Mouse (Mus musculus) liver, embryonic 11.5 days (tissue): ENCODE measurements around the gene Ufd1. TPM values are rescaled to one million over a fixed set of nuclear protein-coding genes. Genes with fewer than 3 reads are reported as not detected.
"Not testable (repeated sequence)": the region's sequence is repeated elsewhere in the genome, so short reads cannot be mapped to it uniquely, and the experiment has no call there.

Source experiments
- ATAC-seq: fragments of 200-750 bp; cut with Nextera tagmentation; replicated peaks from 2 replicates; pipeline ENCODE4 v1.8.0; 2017; ENCODE audit warnings: moderate number of reproducible peaks, mild to moderate bottlenecking, moderate TSS enrichment, moderate library complexity; ENCODE audit not compliant: low FRiP score
- DNase-seq: peaks from one replicate; pipeline ENCODE4 v3.0.0-alpha.2; 2017; ENCODE audit warnings: low spot score
- H3K27ac ChIP-seq: fragments of 300-500 bp; sonication (generic); 2 replicates; pipeline ENCODE4 v1.5.1; 2014; ENCODE audit warnings: mild to moderate bottlenecking, low read depth, low read length, control low read depth
- H3K27me3 ChIP-seq: fragments of 300-500 bp; sonication (generic); replicated peaks from 2 replicates; pipeline ENCODE4 v1.6.1; 2014; ENCODE audit warnings: low read length, mixed read lengths; ENCODE audit not compliant: control insufficient read depth, insufficient read depth
- H3K36me3 ChIP-seq: fragments of 300-500 bp; sonication (generic); 2 replicates; pipeline ENCODE4 v1.6.1; 2014; ENCODE audit warnings: mild to moderate bottlenecking, low read length, moderate library complexity, mixed read lengths; ENCODE audit not compliant: control insufficient read depth, insufficient read depth
- H3K4me1 ChIP-seq: fragments of 300-500 bp; sonication (generic); replicated peaks from 2 replicates; pipeline ENCODE4 v1.6.1; 2014; ENCODE audit warnings: low read length, mixed read lengths; ENCODE audit not compliant: control insufficient read depth, insufficient read depth
- H3K4me2 ChIP-seq: fragments of 300-500 bp; sonication (generic); 2 replicates; pipeline ENCODE4 v1.6.1; 2014; ENCODE audit warnings: mild to moderate bottlenecking, control low read depth, moderate library complexity
- H3K4me3 ChIP-seq: fragments of 300-500 bp; sonication (generic); 2 replicates; pipeline ENCODE4 v1.5.1; 2014; ENCODE audit warnings: low read depth, low read length, control low read depth
- H3K9ac ChIP-seq: fragments of 300-500 bp; sonication (generic); 2 replicates; pipeline ENCODE4 v1.6.1; 2014; ENCODE audit warnings: low read depth, low read length, control low read depth
- H3K9me3 ChIP-seq: fragments of 300-500 bp; sonication (generic); 2 replicates; pipeline ENCODE4 v1.6.1; 2016; ENCODE audit warnings: low read length, inconsistent platforms, mixed read lengths; ENCODE audit not compliant: control insufficient read depth
- WGBS: fragments of 180-500 bp; shearing (Covaris S2); extraction: QIAGEN DNeasy Blood & Tissue Kit; methylation state at CpG from one replicate; pipeline ENCODE4 v1.1.7; 2014; 5-methylcytosine and 5-hydroxymethylcytosine counted together
- polyA plus RNA-seq: library from polyadenylated mRNA; unstranded; fragments of >200 nt; fragmentation: Nextera tagmentation; extraction: Ambion mirVana; gene quantifications from 2 replicates; pipeline ENCODE4 v1.2.1, GENCODE M21; 2014

Gene Ufd1
- polyA plus RNA-seq, 1 experiment from 2014 or later: 71.1 TPM

DNA sequence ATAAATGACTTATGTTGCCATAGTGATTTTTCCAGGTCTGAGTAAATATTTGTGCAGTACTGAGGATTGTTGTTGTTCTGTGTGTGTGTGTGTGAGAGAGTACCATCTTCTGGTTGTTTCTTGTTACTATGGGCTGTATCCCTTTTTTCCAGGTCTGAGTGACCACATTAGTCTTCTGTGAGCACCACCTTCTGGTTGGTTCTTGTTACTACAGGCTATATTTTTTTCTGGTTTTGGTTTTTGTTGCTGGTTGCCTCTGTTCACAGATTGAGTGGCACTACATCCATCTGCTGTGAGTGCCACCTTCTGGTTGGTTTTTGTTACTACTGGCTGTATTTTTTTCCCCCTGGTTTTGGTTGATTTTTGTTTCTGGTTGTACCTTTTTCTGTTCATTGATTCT, 47.0 kb downstream of the Ufd1 start:
- H3K4me3 ChIP-seq: no peak overlapping the region
- no peak overlapping the region for H3K9ac ChIP-seq
- no peak for DNase-seq
- no peak for ATAC-seq
- H3K27ac ChIP-seq: no peak overlapping the region
- H3K36me3 ChIP-seq: no peaks in the 10 kb centered on the region
- no peaks in the 10 kb centered on the region for H3K27me3 ChIP-seq
- H3K4me1 ChIP-seq: no peaks in the 10 kb centered on the region
- H3K9me3 ChIP-seq: peaks cover 6% of the 10 kb centered on the region; the same call in 1 of the 2 replicates
- no peak overlapping the region for H3K4me2 ChIP-seq

DNA sequence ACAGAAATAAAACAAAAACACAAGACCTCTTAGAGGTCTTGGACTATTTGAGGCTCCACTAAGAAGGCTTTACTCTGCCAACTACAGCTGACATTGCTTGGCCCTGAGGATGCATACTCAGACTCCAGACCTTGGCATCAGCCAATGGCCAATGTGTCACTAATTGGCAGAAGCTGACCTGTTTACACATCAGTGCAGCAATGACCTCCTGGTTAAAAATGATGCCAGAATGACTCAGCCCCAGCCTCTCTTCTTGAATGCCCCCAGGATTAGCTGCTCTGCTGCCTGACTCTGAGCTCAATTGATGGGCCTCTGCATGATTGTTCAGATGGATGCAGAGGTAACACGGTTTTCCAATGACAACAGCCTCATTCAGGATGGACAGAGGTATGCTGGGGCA, 48.6 kb downstream of the Ufd1 start:
- Histone ChIP-seq H3K9me3 (peaks cover 6% of the 10 kb centered on the region; the same call in 1 of the 2 replicates), H3K36me3 (no peaks in the 10 kb centered on the region), H3K4me2 (no peak overlapping the region), H3K27ac (no peak overlapping the region), H3K9ac (no peak overlapping the region), H3K4me1 (no peaks in the 10 kb centered on the region), H3K27me3 (no peaks in the 10 kb centered on the region), H3K4me3 (no peak overlapping the region)
- DNase-seq (no peak), ATAC-seq (no peak)
- WGBS: 55% methylated on average over 1 of the region's 1 CpGs

DNA sequence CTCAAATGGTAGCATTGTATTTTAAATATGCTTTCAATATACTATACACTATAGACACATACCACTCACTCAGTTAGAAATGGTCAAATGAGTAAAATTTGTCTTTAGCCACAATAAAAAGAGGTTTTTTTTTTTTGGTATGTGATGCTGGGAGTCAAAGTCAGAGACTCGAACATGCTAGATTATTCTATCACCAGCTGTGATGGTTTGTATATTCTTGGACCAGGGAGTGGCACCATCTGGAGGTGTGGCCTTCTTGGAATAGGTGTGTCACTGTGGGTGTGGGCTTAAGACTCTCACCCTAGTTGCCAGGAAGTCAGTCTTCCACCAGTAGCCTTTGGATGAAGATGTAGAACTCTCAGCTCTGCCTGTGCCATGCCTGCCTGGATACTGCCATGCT, 58.9 kb downstream of the Ufd1 start:
- not testable (repeated sequence) for H3K9ac ChIP-seq, H3K27ac ChIP-seq, H3K9me3 ChIP-seq, H3K4me2 ChIP-seq, H3K4me3 ChIP-seq, H3K27me3 ChIP-seq, H3K4me1 ChIP-seq, ATAC-seq, DNase-seq
- 77% methylated on average over 1 of the region's 1 CpGs for WGBS
- peaks cover 26% of the 10 kb centered on the region for H3K36me3 ChIP-seq

DNA sequence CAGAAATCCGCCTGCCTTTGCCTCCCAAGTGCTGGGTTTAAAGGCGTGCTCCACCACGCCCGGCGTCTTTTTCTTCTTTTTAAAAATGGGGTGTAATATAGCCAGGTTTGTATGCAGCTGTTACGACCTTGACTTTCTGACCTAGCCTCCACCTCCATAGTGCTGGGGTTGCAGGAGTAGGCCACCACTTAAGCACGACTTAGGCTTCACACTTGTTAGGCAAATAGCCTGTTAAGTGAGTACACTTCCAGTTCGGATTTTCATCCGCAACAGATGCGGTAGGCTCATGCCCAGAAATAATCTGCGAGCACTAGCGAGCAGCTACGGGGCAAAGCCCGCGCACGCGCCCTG, 64.5 kb downstream of the Ufd1 start:
- peaks cover 9% of the 10 kb centered on the region for H3K4me1 ChIP-seq
- peaks cover 26% of the 10 kb centered on the region for H3K36me3 ChIP-seq
- H3K4me2 ChIP-seq: peak overlapping the region; percentile 84
- peak overlapping the region; percentile 89 for H3K4me3 ChIP-seq
- DNase-seq (no peak), ATAC-seq (peak; percentile 27)
- H3K9me3 ChIP-seq: no peaks in the 10 kb centered on the region
- peak overlapping the region; percentile 93 for H3K9ac ChIP-seq
- H3K27me3 ChIP-seq: no peaks in the 10 kb centered on the region
- H3K27ac ChIP-seq: peak overlapping the region; percentile 96
- 2% methylated on average over 17 of the region's 17 CpGs for WGBS

DNA sequence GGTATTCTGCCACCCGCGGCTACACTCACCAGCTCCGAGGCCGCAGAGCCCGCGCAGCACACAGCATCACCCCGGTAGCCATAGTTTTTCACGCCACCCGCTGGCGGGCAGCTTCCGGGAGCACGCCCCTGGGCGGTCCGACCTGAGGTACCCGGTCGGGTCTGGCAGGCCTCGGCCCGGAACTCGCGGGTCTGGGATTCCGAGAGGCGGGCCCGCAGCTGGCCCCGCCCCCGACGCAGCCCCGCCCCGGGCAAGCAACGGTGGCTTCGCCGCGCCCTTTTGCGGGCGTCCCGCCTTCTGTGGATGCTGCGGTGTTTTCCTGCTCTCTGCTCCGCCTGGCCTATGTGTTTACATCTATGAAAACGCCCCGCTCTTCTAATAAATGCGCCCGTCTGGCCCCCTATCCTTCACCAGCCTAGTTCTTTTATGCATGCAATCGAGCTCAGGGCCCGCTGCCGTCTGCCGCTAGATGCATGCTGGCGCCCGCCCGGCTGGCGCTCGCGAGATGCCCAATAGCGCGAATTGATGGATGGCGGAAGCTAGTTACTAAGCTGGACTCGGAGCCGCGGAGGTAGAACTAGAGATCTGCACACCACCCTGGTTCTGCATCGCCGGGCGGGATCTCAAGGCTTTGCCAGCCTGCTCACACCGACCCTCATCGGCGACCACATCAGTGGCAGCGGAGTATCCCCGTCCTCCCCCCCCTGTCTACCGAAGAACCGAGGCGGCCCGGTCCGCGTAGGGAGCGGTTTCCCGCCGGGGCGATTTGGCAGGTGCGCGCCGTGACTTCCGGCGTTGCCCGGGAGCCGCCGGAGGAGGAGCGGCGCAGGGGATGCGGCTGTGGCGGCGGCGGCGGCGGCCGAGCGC, 65.1 kb downstream of the Ufd1 start, which contains the start of the genes Mrpl40 and Hira:
Mrpl40 (minus strand) TSS at position 421 of the 867 bp plus-strand sequence.
Hira (plus strand) TSS at position 596 of the 867 bp plus-strand sequence.
- whole genome bisulfite sequencing: under 1% methylated on average over 93 of the region's 93 CpGs
- H3K9ac ChIP-seq: peak within 1 kb of the TSS; percentile 93
- DNase-seq (peak; percentile 96), ATAC-seq (peak; percentile 93)
- no peaks in the 10 kb centered on the region for H3K27me3 ChIP-seq
- H3K4me2 ChIP-seq: peak within 1 kb of the TSS; percentile 84
- peaks cover 21% of the 10 kb centered on the region for H3K36me3 ChIP-seq
- peak within 1 kb of the TSS; percentile 96 for H3K27ac ChIP-seq
- no peaks in the 10 kb centered on the region for H3K9me3 ChIP-seq
- peaks cover 9% of the 10 kb centered on the region for H3K4me1 ChIP-seq
- peak within 1 kb of the TSS; percentile 89 for H3K4me3 ChIP-seq

DNA sequence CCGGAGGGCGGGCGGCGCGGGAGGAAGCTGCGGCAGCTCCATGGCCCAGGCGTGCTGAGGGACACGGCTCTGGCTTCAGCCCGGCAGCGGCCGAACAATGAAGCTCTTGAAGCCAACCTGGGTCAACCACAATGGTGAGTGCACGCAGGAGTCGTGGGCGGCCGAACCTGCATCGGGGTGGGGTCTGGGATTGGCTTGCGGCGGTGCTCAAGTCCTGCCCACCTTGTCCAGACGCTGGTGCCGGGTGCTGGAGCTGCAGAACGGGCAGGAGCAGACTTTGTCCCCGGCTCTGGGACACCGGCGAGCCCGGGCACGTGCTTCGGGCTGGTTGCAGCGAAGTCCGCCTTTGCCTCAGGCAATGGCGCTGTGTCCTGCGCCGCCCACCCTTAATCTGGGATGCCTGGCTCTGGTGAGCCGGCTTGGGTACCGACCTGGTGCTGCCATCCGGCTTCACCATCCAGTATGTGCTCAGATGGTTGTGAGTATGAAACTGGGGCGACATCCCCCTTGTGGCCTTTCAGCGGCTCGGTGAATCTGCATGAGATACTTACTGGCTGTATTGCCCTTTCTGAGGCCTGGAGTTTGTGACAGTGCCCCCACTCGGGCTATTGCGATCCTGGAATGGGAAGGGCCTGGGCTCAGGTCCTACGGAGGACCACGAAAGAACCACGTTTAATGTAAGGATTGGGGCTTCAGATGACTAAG, 66.0 kb downstream of the Ufd1 start:
- peak overlapping the region; percentile 89 for H3K4me3 ChIP-seq
- H3K9me3 ChIP-seq: no peaks in the 10 kb centered on the region
- peaks cover 9% of the 10 kb centered on the region for H3K4me1 ChIP-seq
- peak overlapping the region; percentile 84 for H3K4me2 ChIP-seq
- WGBS: 0% methylated on average over 41 of the region's 43 CpGs
- peak overlapping the region; percentile 96 for H3K27ac ChIP-seq
- peaks cover 14% of the 10 kb centered on the region for H3K36me3 ChIP-seq
- ATAC-seq (peak; percentile 32), DNase-seq (peak; percentile 78)
- H3K27me3 ChIP-seq: no peaks in the 10 kb centered on the region
- peak overlapping the region; percentile 93 for H3K9ac ChIP-seq

DNA sequence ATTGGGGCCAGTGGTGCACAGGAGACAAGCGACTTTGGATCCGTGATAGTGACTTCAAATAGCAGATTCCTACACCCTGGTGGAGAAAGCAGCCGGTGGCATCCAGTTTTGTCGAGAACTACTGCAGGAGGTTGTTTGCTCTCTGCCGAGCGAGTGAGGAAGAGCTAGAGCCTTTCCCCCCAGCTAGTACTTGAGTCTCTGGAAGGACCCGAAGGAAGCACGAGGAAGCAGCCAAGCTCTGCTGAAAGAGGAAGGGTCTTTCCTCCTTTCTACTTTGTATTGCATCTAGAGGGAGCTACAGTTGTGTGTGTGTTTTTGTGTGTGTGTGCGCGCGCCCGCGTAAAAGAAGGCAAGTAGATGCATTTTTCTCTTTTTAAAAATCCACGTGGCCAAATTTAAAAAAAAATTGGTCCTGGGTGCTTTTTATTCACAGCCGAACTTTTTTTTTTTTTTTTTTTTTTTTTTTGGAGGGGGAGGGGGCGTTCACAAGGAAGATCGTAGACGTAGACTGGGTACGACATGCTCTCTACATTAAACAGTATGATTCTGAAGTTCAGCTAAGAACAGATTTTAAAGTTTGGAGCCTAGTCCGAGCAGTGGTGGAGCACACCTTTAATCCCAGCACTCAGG, 66.6 kb downstream of the Ufd1 start:
- Histone ChIP-seq H3K4me1 (peaks cover 9% of the 10 kb centered on the region), H3K36me3 (peaks cover 12% of the 10 kb centered on the region; the same call in 1 of the 2 replicates)
- 17% methylated on average over 20 of the region's 20 CpGs for WGBS

DNA sequence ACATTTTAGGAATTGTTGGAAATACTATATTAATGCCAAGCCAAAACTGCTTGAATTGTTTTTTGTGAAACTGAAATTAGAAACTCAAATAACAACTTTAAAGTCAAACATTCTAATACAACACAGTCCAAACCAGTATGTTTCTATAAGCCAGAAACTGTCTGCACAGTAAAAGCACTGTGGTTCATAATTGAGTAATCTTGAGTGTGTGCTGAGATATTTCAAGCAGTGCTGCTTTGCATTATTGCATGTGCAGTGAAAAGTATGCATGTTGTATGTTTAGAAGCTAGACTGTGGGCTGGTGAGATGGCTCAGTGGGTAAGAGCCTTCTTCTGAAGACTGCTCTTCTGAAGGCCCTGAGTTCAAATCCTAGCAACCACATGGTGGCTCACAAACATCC, 72.5 kb downstream of the Ufd1 start:
- Histone ChIP-seq H3K9me3 (no peaks in the 10 kb centered on the region), H3K4me1 (peaks cover 6% of the 10 kb centered on the region), H3K4me3 (no peak overlapping the region), H3K27ac (no peak overlapping the region), H3K27me3 (no peaks in the 10 kb centered on the region), H3K36me3 (peaks cover 5% of the 10 kb centered on the region; the same call in 1 of the 2 replicates), H3K9ac (no peak overlapping the region), H3K4me2 (no peak overlapping the region)
- no peak for ATAC-seq
- no peak for DNase-seq

More for the DNA sequence above, 66.6 kb downstream of the Ufd1 start:
- Histone ChIP-seq H3K4me3 (peak overlapping the region; percentile 89), H3K27me3 (no peaks in the 10 kb centered on the region), H3K4me2 (peak overlapping the region; percentile 84), H3K27ac (peak overlapping the region; percentile 96), H3K9me3 (no peaks in the 10 kb centered on the region), H3K9ac (peak overlapping the region; percentile 93)
- no peak for DNase-seq
- no peak for ATAC-seq
